In genomic region chr3:127527465-127528034, GRCm38 (mm10) we compare ENCODE assay signal across 11 mouse cellular contexts. TPM values are rescaled to one million over a fixed set of nuclear protein-coding genes. Genes with fewer than 3 reads are reported as not detected.
DNase-seq lines count a peak whose midpoint lies in the region; ATAC-seq and TF ChIP-seq lines count a peak whose summit lies in the region.
"Had no signal": no experiment of that assay in that cellular context is flagged by ENCODE, and none has a peak within 500 bp of the region (broad histone marks: within the 10 kb centered on the region; RNA-seq: fewer than 3 reads in every experiment).

No protein-coding gene starts in this region.

- no peaks in the 10 kb centered on the region for H3K36me3 ChIP-seq in heart, embryonic 15.5 days
- H3K36me3 ChIP-seq: hindbrain, embryonic 15.5 days had no signal

- peak; percentile 22 for DNase-seq in cerebellum, adult 11-12 months
- no peak for DNase-seq in cerebellum, postnatal 36 days
- peak; percentile 12 to 25 for DNase-seq in layer of hippocampus, adult 2 months (ENCODE audit: low spot score in 2 of 2)
- DNase-seq in layer of hippocampus, adult 9-10 months (ENCODE audit: low spot score): no peak
- peak; percentile 94 for DNase-seq in adipocyte (ENCODE audit: low spot score)
- DNase-seq in yolk sac, embryonic 10.5 days (ENCODE audit: low spot score): no peak
- DNase-seq in ovary, postnatal 10 days (ENCODE audit: low spot score): no peak
- DNase-seq: lung, postnatal 14 days; thymus, adult 2 months had no signal

- H3K9ac ChIP-seq in heart, embryonic 15.5 days: no peak overlapping the region
- H3K9ac ChIP-seq: hindbrain, embryonic 15.5 days had no signal

- H3K27ac ChIP-seq in layer of hippocampus, adult 2 months: peak overlapping the region; percentile 12; the same call in 1 of the 2 replicates
- peak overlapping the region; percentile 66; the same call in 1 of the 2 replicates for H3K27ac ChIP-seq in heart, embryonic 15.5 days
- H3K27ac ChIP-seq: hindbrain, embryonic 15.5 days had no signal

- H3K4me1 ChIP-seq in heart, embryonic 15.5 days (replicated peaks): peaks cover 12% of the 10 kb centered on the region
- H3K4me1 ChIP-seq: hindbrain, embryonic 15.5 days had no signal

- 65% methylated on average over 5 of the region's 5 CpGs for WGBS in heart, embryonic 15.5 days

- no peak for TF ChIP-seq CTCF in layer of hippocampus, adult 2 months (conservative IDR thresholded peaks at IDR 0.05)

- H3K27me3 ChIP-seq in heart, embryonic 15.5 days: no peaks in the 10 kb centered on the region
- H3K27me3 ChIP-seq: hindbrain, embryonic 15.5 days had no signal

- H3K4me3 ChIP-seq in layer of hippocampus, adult 2 months: no peak overlapping the region
- no peak overlapping the region for H3K4me3 ChIP-seq in heart, embryonic 15.5 days
- H3K4me3 ChIP-seq: hindbrain, embryonic 15.5 days had no signal

- ATAC-seq in heart, embryonic 15.5 days (replicated peaks; ENCODE audit: insufficient number of reproducible peaks, insufficient read depth, low FRiP score, low read depth): no peak

- H3K4me2 ChIP-seq in heart, embryonic 15.5 days: no peak overlapping the region
- H3K4me2 ChIP-seq: hindbrain, embryonic 15.5 days had no signal

- no peaks in the 10 kb centered on the region for H3K9me3 ChIP-seq in heart, embryonic 15.5 days (replicated peaks)
- H3K9me3 ChIP-seq: hindbrain, embryonic 15.5 days had no signal

RNA-seq across cellular contexts. Expression of gene Larp7, which starts 25.6 kb away (rescaled TPM):
- 10 to 100 TPM; 16.6 to 20.7 TPM for total RNA-seq in layer of hippocampus, adult 2 months (2021)
- 46.9 and 58.9 TPM in 2 replicates for polyA plus RNA-seq in heart, embryonic 15.5 days (2015; fragmentation: Nextera tagmentation; extraction: Ambion mirVana)

RNA-seq across cellular contexts. Expression of gene Zgrf1, which starts 25.7 kb away (rescaled TPM):
- total RNA-seq in layer of hippocampus, adult 2 months (2021): 1 to 10 TPM; 2.3 to 2.5 TPM
- 5.4 and 7.5 TPM in 2 replicates for polyA plus RNA-seq in heart, embryonic 15.5 days (2015; fragmentation: Nextera tagmentation; extraction: Ambion mirVana)

RNA-seq across cellular contexts. Expression of gene Ank2, which starts 28.4 kb away (rescaled TPM):
- 100 to 1,000 TPM; 730 to 767 TPM for total RNA-seq in layer of hippocampus, adult 2 months (2021)
- 37.3 and 39.9 TPM in 2 replicates for polyA plus RNA-seq in heart, embryonic 15.5 days (2015; fragmentation: Nextera tagmentation; extraction: Ambion mirVana)

Comparison
In these comparisons a context has a peak if more than half of its experiments do, and no peak if none do; other contexts are left out.
1. DNase-seq: peak in cerebellum, adult 11-12 months (single experiment), layer of hippocampus, adult 2 months (2 of 2) and adipocyte (single experiment); none in cerebellum, postnatal 36 days (0 of 2), layer of hippocampus, adult 9-10 months (single experiment), yolk sac, embryonic 10.5 days (single experiment) and ovary, postnatal 10 days (single experiment).